Mouse (Mus musculus) T-helper 1 cell (primary cell): ENCODE results near the gene Mpig6b.

Experiments used
- in situ Hi-C: fragments of 300-600 bp; cut with MboI, MseI; formaldehyde crosslinking; loops from one replicate; pipeline ENCODE4 v1.15.1; 2025; ENCODE audit warnings: high pct_unique_total_duplicates

Mpig6b gene

GRCm38 (mm10) chr17:35061299-35061698 lies 4.7 kb downstream of the Mpig6b start:
- in situ Hi-C loops = loop anchor here (5.0 kb wide), 1 partner anchor 39 kb away; no protein-coding TSS in a partner anchor

GRCm38 (mm10) chr17:35060737-35061297 lies 5.2 kb downstream of the Mpig6b start:
- in situ Hi-C loops = loop anchor here (5.0 kb wide), 1 partner anchor 39 kb away; no protein-coding TSS in a partner anchor

- in situ Hi-C loops = loop anchor here (5.0 kb wide), 1 partner anchor 38 kb away; no protein-coding TSS in a partner anchor
Measured at GRCm38 (mm10) chr17:35060071-35060470, 5.9 kb downstream of the Mpig6b start.

- in situ Hi-C loops = no loop called here
Measured at GRCm38 (mm10) chr17:35058911-35059892, 6.8 kb downstream of the Mpig6b start, which contains the start of gene Ddah2. TSS of gene Ddah2 (plus strand) at chr17:35059035.

DNA sequence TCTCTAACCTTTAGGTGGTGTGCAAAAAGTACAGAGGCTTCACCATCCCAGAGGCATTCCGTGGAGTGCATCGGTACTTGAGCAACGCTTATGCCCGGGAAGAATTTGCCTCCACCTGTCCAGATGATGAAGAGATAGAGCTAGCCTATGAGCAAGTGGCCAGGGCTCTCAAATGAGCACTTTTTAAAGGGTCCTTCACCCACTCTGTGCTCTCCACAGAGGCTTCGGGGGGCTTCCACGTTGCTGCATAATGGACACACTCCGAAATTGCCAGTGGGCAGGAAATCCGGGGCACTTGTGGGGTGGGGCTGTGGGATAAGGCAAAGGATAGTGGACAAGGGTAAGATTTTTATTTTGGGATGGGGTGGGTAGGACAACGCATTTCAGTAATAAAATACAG lies 7.7 kb downstream of the Mpig6b start:
- in situ Hi-C loops = no loop called here

DNA sequence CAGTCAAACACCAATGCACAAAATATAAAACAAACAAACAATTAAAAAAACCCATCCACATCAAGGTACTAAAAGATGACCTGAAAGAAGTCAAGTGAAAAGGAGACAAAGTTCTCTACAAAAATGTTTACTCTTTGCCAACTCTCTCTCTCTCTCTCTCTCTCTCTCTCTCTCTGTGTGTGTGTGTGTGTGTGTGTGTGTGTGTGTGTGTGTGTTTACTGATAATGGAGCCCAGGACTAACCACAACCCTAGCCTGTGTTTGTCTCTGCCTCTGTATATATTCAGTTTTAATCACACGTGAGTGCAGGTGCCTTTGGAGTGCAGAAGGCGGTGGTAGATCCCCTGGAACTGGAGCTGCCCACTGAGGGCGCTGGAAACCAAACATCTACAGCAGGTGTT lies 8.9 kb downstream of the Mpig6b start:
- in situ Hi-C loops = no loop called here

DNA sequence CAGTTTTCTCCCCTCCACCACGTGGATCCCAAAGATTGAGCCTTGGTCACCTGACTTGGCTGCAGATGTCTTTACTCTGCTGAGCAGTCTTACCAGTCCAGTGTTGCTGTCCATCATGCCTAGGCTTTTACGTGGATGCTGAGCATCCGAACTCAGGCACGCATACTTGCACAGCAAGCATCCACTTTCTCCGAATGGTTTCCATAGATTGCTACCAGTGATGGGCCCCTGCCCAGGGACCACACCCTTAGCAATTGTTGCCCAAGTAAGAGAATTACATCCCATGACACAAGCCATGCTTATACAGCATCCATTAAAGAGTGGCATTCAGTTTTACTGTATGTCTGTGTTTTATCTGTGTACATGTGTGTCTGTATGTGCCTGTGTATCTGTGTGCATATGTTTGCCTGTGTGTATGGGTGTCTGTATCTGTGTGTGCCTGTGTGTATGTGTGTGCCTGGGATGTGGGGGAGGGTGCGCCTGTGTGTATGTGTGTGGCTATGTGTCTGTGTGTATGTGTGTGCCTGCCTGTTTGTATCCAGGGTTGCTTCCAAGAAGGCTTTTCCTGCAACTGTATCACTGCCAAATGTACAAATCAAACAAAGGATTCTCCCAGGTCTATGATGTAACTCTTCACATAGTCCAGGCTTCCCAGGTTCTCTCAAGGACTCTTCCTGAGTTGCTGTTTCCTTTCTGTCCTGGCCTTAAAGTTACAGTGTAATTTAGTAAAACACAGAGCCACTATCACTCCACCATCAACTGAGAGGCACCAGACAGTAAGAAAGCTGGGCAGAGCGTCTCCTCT lies 10.1 kb downstream of the Mpig6b start:
- in situ Hi-C loops = no loop called here

DNA sequence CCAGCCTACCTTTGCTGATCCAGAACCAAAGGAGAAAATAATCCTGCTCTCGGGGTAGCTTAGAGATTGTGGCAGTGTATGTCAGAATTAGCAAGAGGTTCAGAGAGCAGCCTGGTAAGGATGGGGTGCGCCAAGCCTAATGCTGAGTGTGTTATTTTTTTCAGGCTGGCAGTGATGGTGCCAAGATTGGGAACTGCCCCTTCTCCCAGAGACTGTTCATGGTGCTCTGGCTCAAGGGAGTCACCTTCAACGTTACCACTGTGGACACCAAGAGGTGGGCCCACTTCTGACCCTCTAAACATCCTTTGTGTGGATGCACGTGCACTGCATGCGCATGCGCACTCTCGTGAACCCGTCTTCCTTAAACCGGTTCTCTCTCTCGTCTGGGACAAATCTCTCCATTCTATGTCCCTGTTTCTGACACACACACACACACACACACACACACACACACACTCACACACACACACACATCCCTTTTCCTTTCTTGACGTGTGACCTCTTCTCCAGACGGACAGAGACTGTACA lies 13.6 kb downstream of the Mpig6b start:
- in situ Hi-C loops = no loop called here

- in situ Hi-C loops = no loop called here
Measured at GRCm38 (mm10) chr17:35051156-35052086, 14.6 kb downstream of the Mpig6b start.

- in situ Hi-C loops = no loop called here
Measured at GRCm38 (mm10) chr17:35050126-35050750, 15.7 kb downstream of the Mpig6b start.

GRCm38 (mm10) chr17:35049561-35050016 lies 16.4 kb downstream of the Mpig6b start, which contains the start of gene Clic1:
TSS of gene Clic1 (plus strand) at chr17:35049966.
- in situ Hi-C loops = no loop called here

- in situ Hi-C loops = no loop called here
Measured at GRCm38 (mm10) chr17:35048932-35049440, 17.0 kb downstream of the Mpig6b start.

DNA sequence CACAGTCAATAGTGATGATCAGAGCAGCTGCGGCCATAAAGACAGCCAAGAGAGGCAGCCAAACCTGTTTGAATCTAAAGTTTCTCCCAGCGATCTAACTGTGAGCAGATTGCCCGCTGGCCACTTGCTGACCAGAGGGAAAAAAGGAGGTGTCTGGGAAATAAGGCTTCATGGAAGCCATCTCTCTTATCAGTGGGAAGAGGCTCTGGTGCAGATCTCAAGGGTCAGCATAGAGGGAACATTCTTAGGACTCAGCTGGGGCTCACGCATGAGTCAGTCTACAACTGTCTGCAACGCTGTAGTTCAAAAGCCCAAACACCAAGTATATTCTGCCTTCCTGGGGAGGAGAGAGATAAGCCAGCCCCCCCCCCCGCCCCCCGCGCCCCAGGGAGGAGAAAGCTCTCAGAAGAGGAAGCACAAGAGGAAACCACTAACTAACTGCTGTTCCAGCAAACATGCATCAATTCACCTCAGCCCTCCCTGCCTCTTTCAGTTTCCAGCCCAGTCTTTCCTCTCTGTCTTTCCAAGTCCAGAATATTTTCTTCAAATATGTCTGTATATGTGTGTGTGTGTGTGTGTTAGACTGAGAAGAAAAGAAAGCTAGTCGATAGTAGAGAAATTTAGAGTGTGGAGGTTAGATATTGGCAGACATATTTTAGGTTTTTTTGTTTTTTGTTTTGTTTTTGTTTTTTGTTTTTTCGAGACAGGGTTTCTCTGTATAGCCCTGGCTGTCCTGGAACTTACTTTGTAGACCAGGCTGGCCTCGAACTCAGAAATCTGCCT lies 17.6 kb downstream of the Mpig6b start:
- in situ Hi-C loops = no loop called here

GRCm38 (mm10) chr17:35047688-35048087 lies 18.3 kb downstream of the Mpig6b start:
- in situ Hi-C loops = no loop called here

GRCm38 (mm10) chr17:35046681-35047455 lies 19.1 kb downstream of the Mpig6b start, which contains the start of gene Msh5:
TSS of gene Msh5 (minus strand) at chr17:35046745.
- in situ Hi-C loops = no loop called here

DNA sequence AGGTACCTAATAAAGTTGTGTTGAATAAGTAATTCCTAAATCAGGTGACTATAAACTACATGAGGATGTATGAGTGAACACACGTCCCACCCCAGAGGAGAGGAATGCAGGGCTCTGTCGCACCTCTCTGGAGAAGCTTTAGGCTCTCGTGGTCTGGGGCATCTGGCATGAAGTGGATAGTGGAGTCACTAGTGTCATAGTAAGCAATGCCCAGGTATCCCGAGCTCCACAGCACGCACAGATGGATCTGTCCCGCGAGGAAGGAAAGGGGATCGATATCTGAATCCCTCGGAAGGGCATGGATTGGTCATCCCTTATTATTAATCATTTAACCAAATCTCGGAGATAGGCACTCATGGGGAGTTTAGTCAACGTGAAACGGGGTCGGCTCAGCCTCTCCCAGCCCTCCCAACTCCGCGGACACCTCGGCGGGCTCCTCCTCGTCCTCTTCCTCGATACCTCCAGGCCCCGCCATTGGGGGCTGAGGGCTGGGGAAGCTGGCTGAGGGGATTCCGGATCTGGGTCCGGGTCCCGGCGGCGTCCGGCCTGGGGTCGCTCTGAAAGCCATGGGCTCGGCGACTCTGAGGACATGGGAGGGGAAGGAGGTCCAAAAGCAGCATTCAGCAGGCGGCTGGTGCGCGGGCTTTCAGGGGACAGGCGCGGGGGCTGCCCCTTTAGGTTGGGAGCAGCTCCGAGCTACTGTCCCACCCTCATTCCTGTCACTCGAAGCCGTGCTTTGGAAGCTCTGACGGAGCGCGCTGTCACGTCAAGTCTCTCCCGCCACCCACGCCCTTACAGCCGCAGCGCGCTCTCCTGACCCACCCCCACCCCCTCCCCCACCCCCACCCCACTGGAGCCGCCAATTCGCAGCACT lies 19.9 kb downstream of the Mpig6b start:
- in situ Hi-C loops = no loop called here
